Mouse (Mus musculus): ENCODE results near the gene Dnm3. TPM values are rescaled to one million over a fixed set of nuclear protein-coding genes. Genes with fewer than 3 reads are reported as not detected.

The Dnm3 gene
- polyA plus RNA-seq, 1 experiment from 2014 or later, result 13.9 TPM

DNA sequence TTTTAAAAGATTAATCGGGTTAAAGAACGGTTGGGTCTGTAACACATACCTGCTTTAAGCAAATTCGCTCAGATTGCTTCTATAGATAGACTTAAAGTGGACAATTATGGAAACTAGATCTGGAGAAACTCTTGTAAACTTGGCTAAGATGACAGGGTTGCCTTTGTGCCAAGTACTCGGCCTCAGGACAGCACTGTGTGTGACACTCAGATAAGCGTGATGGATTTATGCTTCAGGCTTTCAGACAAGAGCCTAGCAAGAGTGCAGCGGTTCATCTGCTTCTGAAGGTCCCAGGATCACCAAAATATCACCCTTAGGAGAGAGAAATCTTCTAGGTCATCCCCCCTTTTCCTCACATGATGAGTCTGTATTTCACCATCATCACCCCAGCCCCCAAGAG, 277.4 kb downstream of the Dnm3 start:
- H3K4me2 ChIP-seq (ENCODE audit: low read depth, severe bottlenecking), result no peak overlapping the region
- ATAC-seq (ENCODE audit: insufficient number of reproducible peaks, low FRiP score, low TSS enrichment, low read depth), result no peak
- WGBS, result 79% methylated on average over 6 of the region's 6 CpGs
- no peak overlapping the region; the same call in 1 of the 2 replicates for H3K27ac ChIP-seq (replicated peaks; ENCODE audit: low read depth, low read length)
- H3K27me3 ChIP-seq (ENCODE audit: control insufficient read depth, insufficient read depth, low read length), result no peaks in the 10 kb centered on the region
- no peak for DNase-seq (ENCODE audit: low spot score)
- no peak overlapping the region for H3K4me3 ChIP-seq (ENCODE audit: low read depth, low read length)
- H3K4me1 ChIP-seq (ENCODE audit: control insufficient read depth, insufficient read depth, low read length), result peaks cover 20% of the 10 kb centered on the region; the same call in 1 of the 2 replicates
- H3K9me3 ChIP-seq (ENCODE audit: control insufficient read depth, low read length), result no peaks in the 10 kb centered on the region
- H3K9ac ChIP-seq (ENCODE audit: low read length), result no peak overlapping the region
- H3K36me3 ChIP-seq (ENCODE audit: control insufficient read depth, insufficient read depth, low read length), result no peaks in the 10 kb centered on the region

GRCm38 (mm10) chr1:162196812-162197680, 280.8 kb downstream of the Dnm3 start:
- Histone ChIP-seq H3K9ac (ENCODE audit: low read length) (no peak overlapping the region), H3K27ac (replicated peaks; ENCODE audit: low read depth, low read length) (peak overlapping the region; percentile 56; the same call in 1 of the 2 replicates), H3K4me2 (ENCODE audit: low read depth, severe bottlenecking) (no peak overlapping the region), H3K27me3 (ENCODE audit: control insufficient read depth, insufficient read depth, low read length) (no peaks in the 10 kb centered on the region), H3K4me3 (ENCODE audit: low read depth, low read length) (no peak overlapping the region), H3K9me3 (ENCODE audit: control insufficient read depth, low read length) (no peaks in the 10 kb centered on the region), H3K36me3 (ENCODE audit: control insufficient read depth, insufficient read depth, low read length) (no peaks in the 10 kb centered on the region), H3K4me1 (ENCODE audit: control insufficient read depth, insufficient read depth, low read length) (0 out of 2 replicates have a peak, but pooled peaks cover 8% of the 10 kb centered on the region)
- DNase-seq (ENCODE audit: low spot score), result no peak
- 76% methylated on average over 9 of the region's 9 CpGs for WGBS
- ATAC-seq (ENCODE audit: insufficient number of reproducible peaks, low FRiP score, low TSS enrichment, low read depth), result no peak

DNA sequence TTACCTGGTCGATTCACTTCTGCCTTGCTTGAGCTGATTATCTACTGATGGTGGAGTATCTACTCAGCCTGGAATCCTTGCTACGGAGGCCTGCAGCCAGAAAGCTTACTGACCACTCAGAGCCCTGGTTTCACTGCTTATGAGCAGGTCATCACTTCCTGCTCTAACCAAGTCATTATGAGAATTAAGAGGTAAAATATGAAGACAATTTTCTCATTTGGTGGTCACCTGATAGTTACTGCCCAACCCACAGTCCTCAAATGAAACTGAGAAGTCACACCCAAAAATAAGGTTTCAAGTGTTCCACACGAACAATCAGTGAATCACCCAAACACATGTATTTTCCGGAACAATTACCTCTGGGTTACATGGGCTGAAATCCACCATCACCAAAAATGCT, 289.1 kb downstream of the Dnm3 start:
- no peaks in the 10 kb centered on the region for H3K9me3 ChIP-seq (ENCODE audit: control insufficient read depth, low read length)
- H3K9ac ChIP-seq (ENCODE audit: low read length), result no peak overlapping the region
- no peak overlapping the region for H3K4me2 ChIP-seq (ENCODE audit: low read depth, severe bottlenecking)
- no peaks in the 10 kb centered on the region for H3K27me3 ChIP-seq (ENCODE audit: control insufficient read depth, insufficient read depth, low read length)
- WGBS, result 94% methylated on average over 4 of the region's 4 CpGs
- H3K36me3 ChIP-seq (ENCODE audit: control insufficient read depth, insufficient read depth, low read length), result no peaks in the 10 kb centered on the region
- peak overlapping the region; percentile 98 for H3K27ac ChIP-seq (replicated peaks; ENCODE audit: low read depth, low read length)
- H3K4me1 ChIP-seq (ENCODE audit: control insufficient read depth, insufficient read depth, low read length), result peaks cover 45% of the 10 kb centered on the region
- no peak for ATAC-seq (ENCODE audit: insufficient number of reproducible peaks, low FRiP score, low TSS enrichment, low read depth)
- no peak for DNase-seq (ENCODE audit: low spot score)
- no peak overlapping the region for H3K4me3 ChIP-seq (ENCODE audit: low read depth, low read length)

DNA sequence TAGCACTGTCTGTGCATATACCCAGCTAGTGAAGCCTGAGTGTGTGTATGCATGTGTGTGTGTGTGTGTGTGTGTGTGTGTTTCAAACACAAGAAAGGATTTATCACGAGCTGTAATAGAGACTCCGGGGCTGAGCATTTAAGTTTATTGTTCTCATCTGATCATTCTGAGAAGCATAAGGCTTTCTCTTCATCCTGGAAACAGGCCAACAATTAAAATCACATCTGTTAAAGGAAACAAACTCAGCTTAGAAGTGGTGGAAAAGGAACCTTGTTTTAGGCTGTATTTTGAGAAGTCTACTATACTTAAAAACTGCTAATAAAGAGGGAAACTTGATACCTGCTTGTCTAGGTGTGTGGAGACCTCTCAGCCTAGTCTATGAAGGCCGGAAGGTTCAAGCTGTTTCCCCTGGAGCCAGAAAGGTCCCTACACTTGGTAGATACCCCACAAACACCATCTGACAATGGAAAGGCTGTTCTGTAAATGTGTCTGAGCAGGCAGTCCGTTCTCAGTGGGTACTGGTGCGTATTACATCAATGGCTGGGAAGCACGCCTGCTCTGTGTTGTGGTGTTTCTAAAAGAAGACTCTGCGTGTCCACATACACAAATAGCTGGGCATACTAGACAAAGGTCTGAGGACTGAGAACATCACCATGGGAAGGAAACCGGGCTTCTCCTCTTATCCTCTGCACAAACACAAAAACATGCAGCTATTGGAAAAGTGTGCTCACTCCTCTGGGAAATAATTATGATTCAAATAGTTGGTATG, 290.3 kb downstream of the Dnm3 start:
- WGBS, result 35% methylated on average over 8 of the region's 8 CpGs
- H3K9me3 ChIP-seq (ENCODE audit: control insufficient read depth, low read length), result no peaks in the 10 kb centered on the region
- no peak overlapping the region for H3K4me3 ChIP-seq (ENCODE audit: low read depth, low read length)
- no peaks in the 10 kb centered on the region for H3K36me3 ChIP-seq (ENCODE audit: control insufficient read depth, insufficient read depth, low read length)
- no peaks in the 10 kb centered on the region for H3K27me3 ChIP-seq (ENCODE audit: control insufficient read depth, insufficient read depth, low read length)
- H3K4me2 ChIP-seq (ENCODE audit: low read depth, severe bottlenecking), result no peak overlapping the region; the same call in 1 of the 2 replicates
- peak overlapping the region; percentile 98 for H3K27ac ChIP-seq (replicated peaks; ENCODE audit: low read depth, low read length)
- ATAC-seq (ENCODE audit: insufficient number of reproducible peaks, low FRiP score, low TSS enrichment, low read depth) (peak; percentile 82), DNase-seq (ENCODE audit: low spot score) (peak; percentile 54)
- peaks cover 54% of the 10 kb centered on the region for H3K4me1 ChIP-seq (ENCODE audit: control insufficient read depth, insufficient read depth, low read length)
- peak overlapping the region; percentile 51 for H3K9ac ChIP-seq (ENCODE audit: low read length)

DNA sequence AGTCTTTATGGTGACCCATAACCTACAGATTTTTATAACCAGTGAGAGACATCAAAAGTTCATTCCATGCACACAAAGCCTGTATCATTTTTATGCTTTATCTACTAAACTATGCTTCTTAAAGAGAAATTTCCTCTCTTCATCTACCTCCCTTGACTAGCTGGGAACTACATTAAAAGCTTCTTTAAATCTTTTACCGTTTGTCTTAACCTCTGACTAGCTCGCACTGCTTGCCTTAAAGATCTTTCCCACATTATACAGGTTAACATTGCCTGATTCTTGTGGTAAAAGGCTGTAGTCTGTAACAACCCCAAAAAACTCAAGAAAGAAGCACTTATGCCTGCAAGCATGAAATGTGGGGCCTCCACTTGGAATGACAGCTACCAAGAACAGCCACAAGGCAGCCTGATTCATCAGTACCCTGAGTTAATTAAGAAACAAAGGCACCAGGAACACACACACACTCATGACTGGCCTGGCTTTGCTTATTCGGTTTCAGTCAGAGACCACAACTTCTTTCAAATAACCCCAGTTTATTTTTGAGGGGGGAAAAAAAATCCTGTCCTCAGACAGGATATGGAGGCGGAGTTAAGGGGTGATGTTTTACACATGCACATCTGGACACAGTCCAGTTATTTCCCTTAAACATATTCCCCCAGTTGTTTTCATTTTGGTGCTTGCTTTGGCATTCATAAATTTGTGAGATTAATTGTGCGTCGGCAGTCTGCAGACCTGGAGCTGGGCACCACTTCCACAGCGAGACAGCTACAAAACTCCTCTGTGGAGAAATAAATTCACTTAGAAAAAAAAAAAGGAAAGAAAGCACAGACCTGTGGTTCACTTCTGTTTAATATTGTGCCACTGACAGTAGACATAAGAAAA, 291.1 kb downstream of the Dnm3 start:
- H3K27me3 ChIP-seq (ENCODE audit: control insufficient read depth, insufficient read depth, low read length), result no peaks in the 10 kb centered on the region
- H3K36me3 ChIP-seq (ENCODE audit: control insufficient read depth, insufficient read depth, low read length), result no peaks in the 10 kb centered on the region
- ATAC-seq (ENCODE audit: insufficient number of reproducible peaks, low FRiP score, low TSS enrichment, low read depth), result peak; percentile 82
- 20% methylated on average over 7 of the region's 7 CpGs for WGBS
- no peaks in the 10 kb centered on the region for H3K9me3 ChIP-seq (ENCODE audit: control insufficient read depth, low read length)
- H3K4me1 ChIP-seq (ENCODE audit: control insufficient read depth, insufficient read depth, low read length), result peaks cover 55% of the 10 kb centered on the region
- H3K27ac ChIP-seq (replicated peaks; ENCODE audit: low read depth, low read length), result peak overlapping the region; percentile 98
- H3K9ac ChIP-seq (ENCODE audit: low read length), result peak overlapping the region; percentile 51; the same call in 1 of the 2 replicates
- H3K4me2 ChIP-seq (ENCODE audit: low read depth, severe bottlenecking), result no peak overlapping the region
- peak; percentile 66 for DNase-seq (ENCODE audit: low spot score)
- H3K4me3 ChIP-seq (ENCODE audit: low read depth, low read length), result no peak overlapping the region

- no peak overlapping the region for H3K4me3 ChIP-seq (ENCODE audit: low read depth, low read length)
- peak overlapping the region; percentile 34; the same call in 1 of the 2 replicates for H3K9ac ChIP-seq (ENCODE audit: low read length)
- H3K9me3 ChIP-seq (ENCODE audit: control insufficient read depth, low read length), result no peaks in the 10 kb centered on the region
- no peak for DNase-seq (ENCODE audit: low spot score)
- no peaks in the 10 kb centered on the region for H3K27me3 ChIP-seq (ENCODE audit: control insufficient read depth, insufficient read depth, low read length)
- ATAC-seq (ENCODE audit: insufficient number of reproducible peaks, low FRiP score, low TSS enrichment, low read depth), result no peak
- H3K36me3 ChIP-seq (ENCODE audit: control insufficient read depth, insufficient read depth, low read length), result no peaks in the 10 kb centered on the region
- 40% methylated on average over 14 of the region's 14 CpGs for WGBS
- H3K4me1 ChIP-seq (ENCODE audit: control insufficient read depth, insufficient read depth, low read length), result peaks cover 58% of the 10 kb centered on the region
- H3K4me2 ChIP-seq (ENCODE audit: low read depth, severe bottlenecking), result no peak overlapping the region
- H3K27ac ChIP-seq (replicated peaks; ENCODE audit: low read depth, low read length), result peak overlapping the region; percentile 72
These were observed 293.7 kb downstream of the Dnm3 start for GRCm38 (mm10) chr1:162184003-162184748.

GRCm38 (mm10) chr1:162183438-162183837, 294.4 kb downstream of the Dnm3 start:
- WGBS, result 53% methylated on average over 3 of the region's 3 CpGs
- DNase-seq (ENCODE audit: low spot score) (no peak), ATAC-seq (ENCODE audit: insufficient number of reproducible peaks, low FRiP score, low TSS enrichment, low read depth) (no peak)
- Histone ChIP-seq H3K27me3 (ENCODE audit: control insufficient read depth, insufficient read depth, low read length) (no peaks in the 10 kb centered on the region), H3K9ac (ENCODE audit: low read length) (no peak overlapping the region), H3K4me2 (ENCODE audit: low read depth, severe bottlenecking) (no peak overlapping the region), H3K4me3 (ENCODE audit: low read depth, low read length) (no peak overlapping the region), H3K36me3 (ENCODE audit: control insufficient read depth, insufficient read depth, low read length) (no peaks in the 10 kb centered on the region), H3K9me3 (ENCODE audit: control insufficient read depth, low read length) (no peaks in the 10 kb centered on the region), H3K4me1 (ENCODE audit: control insufficient read depth, insufficient read depth, low read length) (peaks cover 56% of the 10 kb centered on the region), H3K27ac (replicated peaks; ENCODE audit: low read depth, low read length) (peak overlapping the region; percentile 72)
